Mouse (Mus musculus) MEL (cell line): ENCODE results near the gene Tnik. TPM values are rescaled to one million over a fixed set of nuclear protein-coding genes. Genes with fewer than 3 reads are reported as not detected.

Source experiments
- DNase-seq: peaks from one replicate; pipeline ENCODE4 v3.0.0; 2011; ENCODE audit warnings: low read depth, low spot score
- H3K27ac ChIP-seq: 2 replicates; pipeline ENCODE4 v1.5.1; 2012; ENCODE audit warnings: low read depth, mild to moderate bottlenecking, control low read depth, low read length, moderate library complexity; ENCODE audit not compliant: control insufficient read depth
- H3K27me3 ChIP-seq, 2 experiments: fragments of 150-350 bp in 1 of 2; sonication (generic) in 1 of 2; 2 replicates each; pipeline ENCODE4 v1.6.1; 2012; ENCODE audit warnings: low read length in 2 of 2, mild to moderate bottlenecking in 2 of 2, improper control_type of control experiment in 1 of 2, moderate library complexity in 1 of 2; ENCODE audit not compliant: insufficient read depth in 2 of 2, control insufficient read depth in 1 of 2
- H3K36me3 ChIP-seq, 2 experiments: 2 replicates each; pipeline ENCODE4 v1.6.1; 2012 to 2014; ENCODE audit warnings: low read length in 2 of 2, improper control_type of control experiment in 1 of 2, inconsistent platforms in 1 of 2, mild to moderate bottlenecking in 1 of 2; ENCODE audit not compliant: insufficient read depth in 2 of 2, control insufficient read depth in 1 of 2
- H3K4me1 ChIP-seq, 2 experiments: fragments of 150-350 bp in 1 of 2; sonication (generic) in 1 of 2; 2 replicates each; pipeline ENCODE4 v1.6.1; 2012; ENCODE audit warnings: low read length in 2 of 2, improper control_type of control experiment in 1 of 2, mild to moderate bottlenecking in 1 of 2; ENCODE audit not compliant: insufficient read depth in 2 of 2, control insufficient read depth in 1 of 2
- H3K4me3 ChIP-seq, 2 experiments: fragments of 150-350 bp in 1 of 2; sonication (generic) in 1 of 2; 2 replicates each; pipeline ENCODE4 v1.5.1; 2012; ENCODE audit warnings: low read depth in 2 of 2, low read length in 2 of 2, mild to moderate bottlenecking in 2 of 2, moderate library complexity in 2 of 2, control low read depth in 1 of 2, improper control_type of control experiment in 1 of 2; ENCODE audit not compliant: control insufficient read depth in 1 of 2, insufficient read depth in 1 of 2
- H3K79me2 ChIP-seq: 2 replicates; pipeline ENCODE4 v1.6.1; 2012; ENCODE audit warnings: mild to moderate bottlenecking, low read length, moderate library complexity; ENCODE audit not compliant: control insufficient read depth, poor library complexity, insufficient read depth
- H3K9ac ChIP-seq: 2 replicates; pipeline ENCODE4 v1.6.1; 2012; ENCODE audit warnings: low read depth, mild to moderate bottlenecking, control low read depth, low read length, moderate library complexity; ENCODE audit not compliant: control insufficient read depth, poor library complexity, severe bottlenecking
- H3K9me3 ChIP-seq: fragments of 150-350 bp; sonication (generic); replicated peaks from 2 replicates; pipeline ENCODE4 v1.6.1; 2012; ENCODE audit warnings: mild to moderate bottlenecking, low read length, improper control_type of control experiment, moderate library complexity; ENCODE audit not compliant: insufficient read depth
- BHLHE40 ChIP-seq: IDR thresholded peaks from 2 replicates; pipeline ENCODE4 v1.6.1; 2012; ENCODE audit warnings: low read depth, mild to moderate bottlenecking, inconsistent platforms, low read length, improper control_type of control experiment, borderline replicate concordance
- CHD1 ChIP-seq: IDR thresholded peaks from 2 replicates; pipeline ENCODE4 v1.6.1; 2012; ENCODE audit warnings: low read depth, mild to moderate bottlenecking, inconsistent platforms, low read length, improper control_type of control experiment
- CHD2 ChIP-seq: IDR thresholded peaks from 2 replicates; pipeline ENCODE4 v1.6.1; 2011; ENCODE audit warnings: low read length, improper control_type of control experiment
- CTCF ChIP-seq, 3 experiments: IDR thresholded peaks in 2 of 3; conservative IDR thresholded peaks in 1 of 3; 2 replicates each; pipeline ENCODE4 v1.5.1; 2011 to 2012; ENCODE audit warnings: low read length in 3 of 3, low read depth in 2 of 3, mild to moderate bottlenecking in 2 of 3, improper control_type of control experiment in 1 of 3, inconsistent platforms in 1 of 3, mixed read lengths in 1 of 3, moderate library complexity in 1 of 3; ENCODE audit not compliant: control insufficient read depth in 1 of 3, insufficient read depth in 1 of 3, poor library complexity in 1 of 3, severe bottlenecking in 1 of 3
- E2F4 ChIP-seq: IDR thresholded peaks from 2 replicates; pipeline ENCODE4 v1.6.1; 2011; ENCODE audit warnings: low read depth, low read length, improper control_type of control experiment, borderline replicate concordance
- ELF1 ChIP-seq: IDR thresholded peaks from 2 replicates; pipeline ENCODE4 v1.6.1; 2014; ENCODE audit warnings: low read depth, mild to moderate bottlenecking, inconsistent platforms, low read length, improper control_type of control experiment, moderate library complexity
- EP300 ChIP-seq, 2 experiments: IDR thresholded peaks; 2 replicates each; pipeline ENCODE4 v1.6.1; 2011; ENCODE audit warnings: improper control_type of control experiment in 2 of 2, low read length in 2 of 2, low read depth in 1 of 2, mild to moderate bottlenecking in 1 of 2
- ETS1 ChIP-seq: IDR thresholded peaks from 2 replicates; pipeline ENCODE4 v1.6.1; 2012; ENCODE audit warnings: low read depth, mild to moderate bottlenecking, inconsistent platforms, low read length, improper control_type of control experiment, moderate library complexity
- GABPA ChIP-seq: IDR thresholded peaks from 2 replicates; pipeline ENCODE4 v1.6.1; 2012; ENCODE audit warnings: low read depth, mild to moderate bottlenecking, inconsistent platforms, low read length, improper control_type of control experiment, moderate library complexity
- GATA1 ChIP-seq: IDR thresholded peaks from 2 replicates; pipeline ENCODE4 v1.6.1; 2011; ENCODE audit warnings: low read depth, low read length, improper control_type of control experiment
- HCFC1 ChIP-seq: IDR thresholded peaks from 2 replicates; pipeline ENCODE4 v1.6.1; 2012; ENCODE audit warnings: low read depth, mild to moderate bottlenecking, inconsistent platforms, low read length, improper control_type of control experiment, moderate library complexity
- JUND ChIP-seq: IDR thresholded peaks from 2 replicates; pipeline ENCODE4 v1.6.1; 2011; ENCODE audit warnings: low read depth, mild to moderate bottlenecking, improper control_type of control experiment, low read length
- MAFK ChIP-seq: IDR thresholded peaks from 2 replicates; pipeline ENCODE4 v1.6.1; 2011; ENCODE audit warnings: low read depth, mild to moderate bottlenecking, low read length, improper control_type of control experiment, borderline replicate concordance
- MAZ ChIP-seq: IDR thresholded peaks from 2 replicates; pipeline ENCODE4 v1.6.1; 2012; ENCODE audit warnings: low read depth, mild to moderate bottlenecking, inconsistent platforms, low read length, improper control_type of control experiment
- MEF2A ChIP-seq: IDR thresholded peaks from 2 replicates; pipeline ENCODE4 v1.6.1; 2014; ENCODE audit warnings: low read depth, mild to moderate bottlenecking, inconsistent platforms, low read length, improper control_type of control experiment; ENCODE audit not compliant: poor library complexity, insufficient replicate concordance, severe bottlenecking; ENCODE audit errors: extremely low read depth
- MXI1 ChIP-seq: IDR thresholded peaks from 2 replicates; pipeline ENCODE4 v1.6.1; 2011; ENCODE audit warnings: mild to moderate bottlenecking, low read depth, low read length, improper control_type of control experiment
- MYB ChIP-seq: IDR thresholded peaks from 2 replicates; pipeline ENCODE4 v1.6.1; 2011; ENCODE audit warnings: mild to moderate bottlenecking, low read depth, low read length, improper control_type of control experiment
- MYC ChIP-seq: IDR thresholded peaks from 2 replicates; pipeline ENCODE4 v1.6.1; 2011; ENCODE audit warnings: low read depth, mild to moderate bottlenecking, low read length, improper control_type of control experiment, moderate library complexity
- NELFE ChIP-seq: IDR thresholded peaks from 2 replicates; pipeline ENCODE4 v1.6.1; 2011; ENCODE audit warnings: low read depth, low read length, improper control_type of control experiment
- NRF1 ChIP-seq: IDR thresholded peaks from 2 replicates; pipeline ENCODE4 v1.6.1; 2014; ENCODE audit warnings: low read depth, mild to moderate bottlenecking, inconsistent platforms, low read length, improper control_type of control experiment, moderate library complexity; ENCODE audit not compliant: poor library complexity, insufficient read depth, severe bottlenecking
- POLR2A ChIP-seq, 2 experiments: IDR thresholded peaks; 2 replicates each; pipeline ENCODE4 v1.6.1; 2011 to 2012; ENCODE audit warnings: low read length in 2 of 2, mild to moderate bottlenecking in 2 of 2, control low read depth in 1 of 2, improper control_type of control experiment in 1 of 2, low read depth in 1 of 2, moderate library complexity in 1 of 2; ENCODE audit not compliant: control insufficient read depth in 1 of 2, insufficient read depth in 1 of 2, poor library complexity in 1 of 2
- POLR2AphosphoS2 ChIP-seq: IDR thresholded peaks from 2 replicates; pipeline ENCODE4 v1.6.1; 2011; ENCODE audit warnings: low read length, improper control_type of control experiment
- RCOR1 ChIP-seq: IDR thresholded peaks from 2 replicates; pipeline ENCODE4 v1.6.1; 2012; ENCODE audit warnings: low read depth, mild to moderate bottlenecking, inconsistent platforms, low read length, improper control_type of control experiment
- SIN3A ChIP-seq: IDR thresholded peaks from 2 replicates; pipeline ENCODE4 v1.6.1; 2012; ENCODE audit warnings: low read length, improper control_type of control experiment, inconsistent platforms
- SMC3 ChIP-seq: IDR thresholded peaks from 2 replicates; pipeline ENCODE4 v1.6.1; 2011; ENCODE audit warnings: low read depth, low read length, improper control_type of control experiment
- TAL1 ChIP-seq: IDR thresholded peaks from 2 replicates; pipeline ENCODE4 v1.6.1; 2012; ENCODE audit warnings: mild to moderate bottlenecking, inconsistent platforms, low read length, moderate library complexity, mixed read lengths
- TBP ChIP-seq: IDR thresholded peaks from 2 replicates; pipeline ENCODE4 v1.8.0; 2011; ENCODE audit warnings: low read depth, low read length, improper control_type of control experiment
- TCF12 ChIP-seq: IDR thresholded peaks from 2 replicates; pipeline ENCODE4 v1.6.1; 2014; ENCODE audit warnings: low read depth, mild to moderate bottlenecking, inconsistent platforms, low read length, improper control_type of control experiment, moderate library complexity
- UBTF ChIP-seq: IDR thresholded peaks from 2 replicates; pipeline ENCODE4 v1.6.1; 2012; ENCODE audit warnings: low read depth, mild to moderate bottlenecking, inconsistent platforms, low read length, improper control_type of control experiment, moderate library complexity, borderline replicate concordance; ENCODE audit not compliant: insufficient read depth
- USF1 ChIP-seq: IDR thresholded peaks from 2 replicates; pipeline ENCODE4 v1.6.1; 2014; ENCODE audit warnings: low read depth, mild to moderate bottlenecking, inconsistent platforms, low read length, improper control_type of control experiment, moderate library complexity
- USF2 ChIP-seq, 2 experiments: IDR thresholded peaks; 2 replicates each; pipeline ENCODE4 v1.6.1; 2011 to 2012; ENCODE audit warnings: improper control_type of control experiment in 2 of 2, low read length in 2 of 2, borderline replicate concordance in 1 of 2, inconsistent platforms in 1 of 2, low read depth in 1 of 2, mild to moderate bottlenecking in 1 of 2; ENCODE audit not compliant: insufficient read depth in 1 of 2
- ZC3H11A ChIP-seq: IDR thresholded peaks from 2 replicates; pipeline ENCODE4 v1.6.1; 2012; ENCODE audit warnings: low read depth, mild to moderate bottlenecking, inconsistent platforms, low read length, improper control_type of control experiment
- ZKSCAN1 ChIP-seq: IDR thresholded peaks from 2 replicates; pipeline ENCODE4 v1.6.1; 2012; ENCODE audit warnings: low read depth, mild to moderate bottlenecking, inconsistent platforms, low read length, improper control_type of control experiment, moderate library complexity
- polyA plus RNA-seq, 2 experiments: library from polyadenylated mRNA; stranded (reverse) in 1 of 2; unstranded in 1 of 2; fragments of >175 nt in 1 of 2; fragments of >200 nt in 1 of 2; gene quantifications; 2 replicates each; pipeline versions ENCODE4 v1.2.1 to v1.2.4; 2012; ENCODE audit warnings: low replicate concordance in 2 of 2, low read depth in 1 of 2; ENCODE audit not compliant: insufficient read length in 2 of 2, insufficient read depth in 1 of 2, missing spikeins in 1 of 2
- total RNA-seq: library from RNA; depleted of rRNA; stranded (reverse); fragments of 300-350 nt; gene quantifications from 2 replicates; pipeline ENCODE4 v1.2.3, GENCODE M21; 2012; rRNA removed

Tnik gene
- total RNA-seq = 13.6 and 14.5 TPM in 2 replicates
- 10 to 100 TPM in 1 of 2 experiments, 1 to 10 TPM in 1; 9.9 to 78.4 TPM for polyA plus RNA-seq

GRCm38 (mm10) chr3:28263002-28263947, at the start of gene Tnik:
TSS of gene Tnik (plus strand) at chr3:28263214.
- H3K9ac ChIP-seq = peak within 1 kb of the TSS; percentile 84
- peak within 1 kb of the TSS; percentile 83 for H3K27ac ChIP-seq
- peak within 1 kb of the TSS; percentile 83 to 95 for H3K4me3 ChIP-seq
- no peaks in the 10 kb centered on the region for H3K9me3 ChIP-seq
- peaks cover 17% of the 10 kb centered on the region for H3K79me2 ChIP-seq
- H3K27me3 ChIP-seq = no peaks in the 10 kb centered on the region
- H3K36me3 ChIP-seq = peaks cover 0 to 7% of the 10 kb centered on the region in 2 experiments; a peak in 2 of 4 replicates
- peak; percentile 94 for DNase-seq
- peaks cover 3 to 11% of the 10 kb centered on the region in 2 experiments; a peak in 3 of 4 replicates for H3K4me1 ChIP-seq
- no peak; the same call in 1 of the 2 replicates for TF ChIP-seq CHD1
- peak; percentile 58; the same call in 1 of the 2 replicates for TF ChIP-seq ELF1
- TF ChIP-seq POLR2A (IDR thresholded peaks at IDR 0.05; ENCODE audit: control insufficient read depth in 1 of 2, insufficient read depth in 1 of 2, low read depth in 1 of 2, low read length in 2 of 2, poor library complexity in 1 of 2) = peak in 1 of 2 experiments; percentile 49; a peak in 2 of 4 replicates
- no peak for TF ChIP-seq TAL1
- no peak for TF ChIP-seq UBTF
- peak; percentile 59 for TF ChIP-seq MXI1
- no peak for TF ChIP-seq USF1
- no peak for TF ChIP-seq JUND
- TF ChIP-seq MAFK = no peak
- no peak for TF ChIP-seq ZKSCAN1
- no peak; the same call in none of the 2 replicates for TF ChIP-seq NELFE
- peak; percentile 86 for TF ChIP-seq ETS1
- TF ChIP-seq CTCF (IDR thresholded peaks at IDR 0.05 in 2 of 3, conservative IDR thresholded peaks at IDR 0.05 in 1 of 3; ENCODE audit: control insufficient read depth in 1 of 3, insufficient read depth in 1 of 3, low read depth in 2 of 3, low read length in 3 of 3, poor library complexity in 1 of 3, severe bottlenecking in 1 of 3) = no peak
- peak; percentile 51 for TF ChIP-seq TBP
- TF ChIP-seq GATA1 = no peak
- peak; percentile 52; the same call in 1 of the 2 replicates for TF ChIP-seq HCFC1
- no peak for TF ChIP-seq MYC
- TF ChIP-seq MAZ = peak; percentile 85; the same call in 1 of the 2 replicates
- TF ChIP-seq EP300 (IDR thresholded peaks at IDR 0.05; ENCODE audit: low read depth in 1 of 2, low read length in 2 of 2) = peak in 1 of 2 experiments; percentile 47; a peak in 2 of 4 replicates
- no peak for TF ChIP-seq MEF2A
- no peak for TF ChIP-seq RCOR1
- peak; percentile 73 for TF ChIP-seq CHD2
- no peak for TF ChIP-seq SMC3
- TF ChIP-seq TCF12 = peak; percentile 50
- TF ChIP-seq USF2 (IDR thresholded peaks at IDR 0.05; ENCODE audit: borderline replicate concordance in 1 of 2, insufficient read depth in 1 of 2, low read depth in 1 of 2, low read length in 2 of 2) = no peak
- no peak for TF ChIP-seq MYB
- TF ChIP-seq ZC3H11A = no peak
- TF ChIP-seq POLR2AphosphoS2 = peak; percentile 32; the same call in 1 of the 2 replicates
- no peak for TF ChIP-seq NRF1
- TF ChIP-seq SIN3A = peak; percentile 89; the same call in 1 of the 2 replicates
- no peak for TF ChIP-seq GABPA
- TF ChIP-seq BHLHE40 = no peak
- no peak for TF ChIP-seq E2F4
